Mouse (Mus musculus) megakaryocyte, embryonic 14.5 days (primary cell): ENCODE measurements around the gene C1qtnf7.

Experiments used
- FLI1 ChIP-seq: IDR thresholded peaks from 2 replicates; pipeline ENCODE4 v1.6.1; 2012; ENCODE audit warnings: low read length, inconsistent platforms, mixed read lengths
- GATA1 ChIP-seq: IDR thresholded peaks from 3 replicates; pipeline ENCODE4 v1.6.1; 2012; ENCODE audit warnings: mixed read lengths, low read length, inconsistent platforms, borderline replicate concordance

DNA sequence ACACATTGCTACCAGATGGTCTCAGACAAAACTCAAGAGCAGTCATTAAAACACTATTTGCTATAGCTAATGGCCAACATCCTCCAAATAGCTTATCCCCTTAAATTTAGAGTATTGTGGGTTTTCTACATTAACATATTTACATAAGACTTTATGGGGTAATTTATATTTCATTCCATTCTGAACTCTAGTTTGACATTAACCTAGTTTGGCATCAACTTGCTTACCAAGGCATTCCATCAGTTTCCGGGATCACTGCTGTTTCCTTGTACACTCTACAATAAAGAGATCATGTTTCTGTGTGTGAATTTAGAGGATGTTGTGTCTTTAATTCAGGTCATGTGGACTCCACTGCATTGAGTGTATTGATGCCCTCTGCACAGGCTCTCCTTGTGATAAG lies 7.5 kb downstream of the C1qtnf7 start:
- TF ChIP-seq GATA1 (no peak), FLI1 (no peak)
